Mouse (Mus musculus) neural tube, embryonic 10.5 days (tissue): ENCODE measurements around the gene Lgi1.

Source experiments
- DNase-seq: peaks from one replicate; pipeline ENCODE4 v3.0.0-alpha.2; 2017; ENCODE audit warnings: low spot score; ENCODE audit errors: extremely low spot score

Lgi1 gene

DNA sequence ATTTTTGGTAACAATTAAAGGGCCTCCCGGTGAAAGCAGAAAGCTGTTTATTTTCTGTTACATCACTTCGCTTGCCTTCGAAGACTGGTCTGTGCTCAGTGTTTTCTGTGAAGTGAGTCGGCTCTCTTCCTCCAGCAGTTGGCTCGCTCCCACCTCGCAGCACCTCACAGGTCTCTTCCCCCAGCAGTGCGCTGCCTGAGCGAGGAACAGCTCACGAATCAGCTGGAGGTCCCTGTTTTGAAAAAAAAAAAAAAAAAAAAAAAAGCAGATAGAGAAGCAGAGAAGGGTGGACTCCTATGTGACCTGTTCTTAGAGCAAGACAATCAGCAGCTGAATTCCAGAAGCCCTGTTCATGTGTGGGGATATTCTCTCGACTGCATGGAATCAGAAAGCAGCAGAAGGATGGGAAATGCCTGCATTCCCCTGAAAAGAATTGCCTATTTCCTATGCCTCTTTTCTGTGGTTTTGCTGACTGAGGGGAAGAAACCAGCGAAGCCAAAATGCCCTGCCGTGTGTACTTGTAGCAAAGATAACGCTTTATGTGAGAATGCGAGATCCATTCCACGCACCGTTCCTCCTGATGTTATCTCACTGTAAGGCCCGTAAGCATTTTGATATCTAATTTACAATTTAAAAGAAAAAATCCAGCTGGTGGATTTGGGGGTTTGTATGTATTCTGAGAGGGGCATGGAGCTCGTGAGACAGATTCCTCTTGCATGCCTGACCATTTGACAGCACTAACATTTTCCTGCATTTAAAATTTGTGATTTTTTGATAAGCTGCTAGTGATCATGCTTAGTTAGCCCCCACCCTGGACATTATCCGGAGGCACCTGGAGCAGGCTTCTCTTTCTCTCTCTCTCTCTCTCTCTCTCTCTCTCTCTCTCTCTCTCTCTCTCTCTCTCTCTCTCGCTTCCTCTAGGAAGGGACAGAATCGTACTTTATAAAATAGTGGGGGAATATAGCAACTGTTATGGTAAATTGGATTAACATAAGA is at the start of gene Lgi1:
Gene Lgi1, plus strand, starts transcription at position 32 of the 996 bp plus-strand sequence.
- DNase-seq, result no peak

GRCm38 (mm10) chr19:38217696-38218095 is 46.6 kb upstream of the Lgi1 start:
- DNase-seq, result no peak

- no peak for DNase-seq
Measured at GRCm38 (mm10) chr19:38223356-38223904, 40.9 kb upstream of the Lgi1 start.

GRCm38 (mm10) chr19:38223905-38224684 is 40.2 kb upstream of the Lgi1 start, which contains the start of gene Fra10ac1:
TSS of gene Fra10ac1 (minus strand) at chr19:38224156.
- DNase-seq, result peak; percentile 94

GRCm38 (mm10) chr19:38224685-38225060 is 39.7 kb upstream of the Lgi1 start:
- DNase-seq, result no peak

GRCm38 (mm10) chr19:38228699-38229098 is 35.6 kb upstream of the Lgi1 start:
- no peak for DNase-seq

- no peak for DNase-seq
Measured at GRCm38 (mm10) chr19:38232087-38232486, 32.2 kb upstream of the Lgi1 start.

DNA sequence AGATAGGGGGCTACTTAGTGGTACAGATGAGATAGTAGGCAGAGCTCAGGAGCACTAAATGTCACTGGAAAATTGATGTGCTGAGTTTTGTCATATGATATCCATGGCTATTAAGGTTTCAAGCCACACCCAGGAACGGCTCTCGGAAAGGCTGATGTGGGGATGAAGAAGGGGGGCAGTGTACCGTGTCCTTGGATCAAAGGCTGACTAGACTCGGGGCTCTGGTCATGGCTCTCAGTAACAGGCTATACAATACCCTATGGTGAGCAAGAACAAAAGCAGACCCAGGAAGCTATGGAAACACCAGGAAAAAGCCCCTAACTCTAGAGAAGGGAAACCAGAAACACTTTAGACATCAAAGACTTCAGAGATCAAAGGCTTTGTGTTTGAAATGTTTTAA is 31.8 kb upstream of the Lgi1 start:
- DNase-seq, result no peak

DNA sequence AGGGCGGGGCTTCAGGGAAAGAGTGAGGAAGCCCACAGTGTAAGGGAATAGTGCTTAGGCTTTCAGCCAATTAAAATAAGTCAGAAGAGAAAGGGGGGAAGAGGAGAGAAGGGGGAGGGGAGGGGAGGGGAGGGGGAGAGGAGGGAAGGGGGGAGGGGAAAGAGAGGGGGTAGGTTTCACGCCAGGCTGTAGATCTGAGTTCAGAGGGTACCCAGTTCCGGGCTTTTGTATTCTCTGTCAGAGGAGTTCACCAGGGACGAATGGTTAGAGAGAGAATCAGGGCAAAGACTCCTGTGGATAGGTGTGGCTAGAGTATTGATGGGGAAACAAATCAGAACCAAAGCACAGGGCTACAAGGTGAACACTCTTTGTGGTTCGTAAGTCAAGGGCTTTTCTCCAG is 27.8 kb upstream of the Lgi1 start:
- no peak for DNase-seq

- DNase-seq, result no peak
Measured at GRCm38 (mm10) chr19:38237834-38238212, 26.5 kb upstream of the Lgi1 start.

DNA sequence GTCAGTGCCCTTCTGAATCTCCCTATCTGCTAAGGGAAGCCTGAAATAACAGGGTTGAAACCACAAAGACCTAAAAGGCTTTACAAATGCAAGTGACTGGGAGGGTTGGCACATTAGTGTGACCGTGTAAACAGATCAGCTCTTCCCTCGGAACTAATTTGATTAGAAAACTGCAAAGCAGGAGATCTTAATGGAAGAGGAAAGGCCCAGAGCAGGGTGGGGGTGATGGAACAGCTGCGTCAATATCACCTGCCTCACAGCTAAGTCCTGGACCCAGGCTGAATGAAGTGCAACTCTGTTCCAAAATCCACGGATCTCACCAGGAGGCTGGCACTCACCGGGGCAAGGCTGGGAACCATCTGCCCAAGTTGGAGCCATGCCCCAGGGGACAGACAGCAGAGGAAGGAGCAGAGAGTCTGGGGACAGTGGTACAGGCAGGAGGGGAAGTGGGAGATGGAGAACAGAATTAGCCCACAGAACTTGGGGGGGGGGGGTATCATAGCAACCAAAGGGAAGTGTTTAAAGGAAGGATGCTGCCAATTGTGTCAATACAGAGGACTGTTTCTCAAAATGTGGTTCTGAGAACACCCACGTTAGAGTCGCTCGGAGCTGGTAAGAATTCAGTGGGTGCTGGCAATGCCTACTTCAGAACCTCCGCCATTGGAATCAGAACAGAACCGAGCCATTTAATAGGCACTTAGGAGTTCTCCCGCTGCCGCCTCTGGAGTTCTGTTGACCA is 26.0 kb upstream of the Lgi1 start:
- no peak for DNase-seq

- DNase-seq, result no peak
Measured at GRCm38 (mm10) chr19:38242314-38242852, 22.0 kb upstream of the Lgi1 start.

DNA sequence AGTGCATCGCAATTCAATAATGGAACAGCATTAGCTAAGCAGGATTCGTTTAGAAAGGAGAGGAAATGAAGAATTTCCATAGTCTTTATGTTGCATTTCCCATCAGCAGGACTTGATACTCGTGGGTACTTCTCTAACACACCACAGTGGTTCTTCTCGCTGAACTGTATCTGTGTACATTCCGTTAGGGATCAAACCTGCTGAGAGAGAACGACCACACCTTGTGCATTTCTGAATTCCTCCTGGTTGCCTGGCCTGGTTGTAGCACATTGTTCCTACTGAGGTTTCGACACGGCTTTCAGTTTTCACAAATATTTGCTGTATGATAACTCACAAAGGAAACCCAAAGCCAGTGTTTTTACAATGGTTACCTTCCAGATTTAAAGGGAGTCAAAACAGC is 19.6 kb upstream of the Lgi1 start:
- no peak for DNase-seq

GRCm38 (mm10) chr19:38245361-38246176 is 18.8 kb upstream of the Lgi1 start:
- DNase-seq, result no peak

GRCm38 (mm10) chr19:38246177-38246622 is 18.1 kb upstream of the Lgi1 start:
- DNase-seq, result no peak

- no peak for DNase-seq
Measured at GRCm38 (mm10) chr19:38249627-38250026, 14.7 kb upstream of the Lgi1 start.

DNA sequence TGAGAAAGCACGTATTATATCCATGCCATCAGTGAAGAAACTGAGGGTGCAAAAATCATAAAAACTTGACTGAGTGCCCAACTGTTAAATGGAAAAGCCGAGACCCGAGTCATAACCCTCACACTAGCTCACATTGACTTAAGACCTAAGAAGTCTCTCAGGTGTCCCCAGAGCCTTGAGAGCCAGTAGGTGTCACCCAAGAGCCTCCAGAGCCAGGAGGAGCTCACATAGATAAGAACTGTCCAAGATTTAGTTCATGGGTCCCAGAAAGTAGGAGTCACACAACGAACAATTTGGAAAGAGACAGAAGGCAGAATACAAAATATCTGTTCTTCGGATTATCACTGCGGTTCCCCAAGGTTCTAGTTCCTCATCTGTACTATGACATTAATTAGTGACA is 10.5 kb upstream of the Lgi1 start:
- DNase-seq, result no peak

DNA sequence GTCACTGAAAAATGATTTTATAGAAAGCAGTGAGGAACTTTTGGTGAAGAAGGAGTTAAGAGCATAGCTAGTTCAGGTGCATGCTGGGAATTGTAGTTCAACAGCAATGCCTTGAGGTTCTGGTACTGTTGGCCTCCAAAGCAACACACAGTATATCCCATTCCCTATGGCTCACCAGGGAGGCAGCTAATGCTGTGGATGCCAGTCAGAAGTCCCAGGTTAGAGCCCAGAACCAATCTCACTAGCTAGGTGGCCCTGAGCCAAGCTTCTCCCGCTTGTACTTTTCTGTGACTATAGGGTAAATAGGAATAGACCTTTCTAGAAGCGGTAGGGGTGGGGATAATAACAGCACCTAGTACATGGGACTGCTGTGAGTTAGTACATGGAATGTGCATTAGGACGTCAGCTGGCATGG is 5.7 kb upstream of the Lgi1 start:
- no peak for DNase-seq

- no peak for DNase-seq
Measured at GRCm38 (mm10) chr19:38259436-38259835, 4.9 kb upstream of the Lgi1 start.

GRCm38 (mm10) chr19:38260346-38260745 is 4.0 kb upstream of the Lgi1 start:
- DNase-seq, result no peak
